Mouse (Mus musculus) urinary bladder, postnatal 10 days (tissue): ENCODE measurements around the gene Hk3.

Experiments
- DNase-seq: peaks from one replicate; pipeline ENCODE4 v3.0.0; 2022; ENCODE audit warnings: low spot score

Hk3 gene

GRCm38 (mm10) chr13:55002090-55002489 is 19.1 kb downstream of the Hk3 start:
- no peak for DNase-seq

- DNase-seq: no peak
Measured at GRCm38 (mm10) chr13:55000433-55000832, 20.8 kb downstream of the Hk3 start.

- no peak for DNase-seq
Measured at GRCm38 (mm10) chr13:54997568-54997967, 23.6 kb downstream of the Hk3 start.

- DNase-seq: no peak
Measured at GRCm38 (mm10) chr13:54995161-54995560, 26.0 kb downstream of the Hk3 start.

GRCm38 (mm10) chr13:54994576-54994975 is 26.6 kb downstream of the Hk3 start:
- no peak for DNase-seq

GRCm38 (mm10) chr13:54992215-54992614 is 29.0 kb downstream of the Hk3 start:
- DNase-seq: no peak

- DNase-seq: no peak
Measured at GRCm38 (mm10) chr13:54988181-54988760, 32.9 kb downstream of the Hk3 start.

GRCm38 (mm10) chr13:54987405-54987804 is 33.8 kb downstream of the Hk3 start:
- DNase-seq: no peak

- DNase-seq: no peak
Measured at GRCm38 (mm10) chr13:54983614-54984013, 37.6 kb downstream of the Hk3 start.

- no peak for DNase-seq
Measured at GRCm38 (mm10) chr13:54983001-54983400, 38.2 kb downstream of the Hk3 start.

- no peak for DNase-seq
Measured at GRCm38 (mm10) chr13:54980957-54981356, 40.2 kb downstream of the Hk3 start.

GRCm38 (mm10) chr13:54978804-54979203 is 42.4 kb downstream of the Hk3 start:
- no peak for DNase-seq

- DNase-seq: no peak
Measured at GRCm38 (mm10) chr13:54975546-54975945, 45.6 kb downstream of the Hk3 start.

GRCm38 (mm10) chr13:54970521-54971247 is 50.5 kb downstream of the Hk3 start:
- DNase-seq: no peak

GRCm38 (mm10) chr13:54969513-54969912 is 51.7 kb downstream of the Hk3 start:
- DNase-seq: no peak

- DNase-seq: no peak
Measured at GRCm38 (mm10) chr13:54968636-54969035, 52.5 kb downstream of the Hk3 start.

GRCm38 (mm10) chr13:54967501-54967900 is 53.7 kb downstream of the Hk3 start:
- DNase-seq: no peak

- DNase-seq: no peak
Measured at GRCm38 (mm10) chr13:54965256-54965655, 55.9 kb downstream of the Hk3 start.

- no peak for DNase-seq
Measured at GRCm38 (mm10) chr13:54960491-54960890, 60.7 kb downstream of the Hk3 start.

- no peak for DNase-seq
Measured at GRCm38 (mm10) chr13:54959842-54960241, 61.3 kb downstream of the Hk3 start.

- DNase-seq: no peak
Measured at GRCm38 (mm10) chr13:54959059-54959701, 62.0 kb downstream of the Hk3 start.

- DNase-seq: no peak
Measured at GRCm38 (mm10) chr13:54957281-54957680, 63.9 kb downstream of the Hk3 start.
